Mouse (Mus musculus): ENCODE measurements around the gene Ripor3. TPM values are rescaled to one million over a fixed set of nuclear protein-coding genes. Genes with fewer than 3 reads are reported as not detected.

Gene Ripor3
- polyA plus RNA-seq, 1 experiment = 49.2 TPM

DNA sequence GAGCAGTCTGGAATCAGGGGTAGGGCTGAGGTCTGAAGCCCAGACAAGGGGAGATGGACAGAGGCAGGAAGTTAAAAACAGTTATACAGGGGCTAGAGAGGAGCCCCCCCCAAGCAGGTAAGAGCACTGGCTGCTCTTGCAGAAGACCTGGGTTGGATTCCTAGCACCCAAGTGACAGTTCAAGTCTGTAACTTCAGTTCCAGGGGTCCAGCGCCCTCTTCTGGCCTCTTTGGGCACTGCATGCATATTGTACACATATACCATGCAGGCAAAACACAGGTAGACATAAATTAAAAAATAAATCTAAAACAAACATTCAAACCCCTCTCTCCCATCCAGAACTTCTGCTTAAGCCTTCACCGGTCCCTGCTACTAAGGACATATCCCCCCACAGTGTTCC, 6.0 kb downstream of the Ripor3 start:
- Histone ChIP-seq H3K4me3 (replicated peaks; ENCODE audit: control insufficient read depth, low read depth, low read length) (no peak overlapping the region), H3K4me1 (ENCODE audit: control insufficient read depth, insufficient read depth, low read length) (peaks cover 2% of the 10 kb centered on the region; the same call in 1 of the 2 replicates), H3K27ac (ENCODE audit: control insufficient read depth, insufficient read depth, low read depth, low read length, poor library complexity) (no peak overlapping the region)
- no peak for TF ChIP-seq POLR2A (IDR thresholded peaks at IDR 0.05; ENCODE audit: borderline replicate concordance, control insufficient read depth, low read depth, low read length)
- TF ChIP-seq CTCF (IDR thresholded peaks at IDR 0.05; ENCODE audit: control insufficient read depth, insufficient read depth, low read length) = peak; percentile 49
- WGBS = 60% methylated on average over 2 of the region's 2 CpGs

DNA sequence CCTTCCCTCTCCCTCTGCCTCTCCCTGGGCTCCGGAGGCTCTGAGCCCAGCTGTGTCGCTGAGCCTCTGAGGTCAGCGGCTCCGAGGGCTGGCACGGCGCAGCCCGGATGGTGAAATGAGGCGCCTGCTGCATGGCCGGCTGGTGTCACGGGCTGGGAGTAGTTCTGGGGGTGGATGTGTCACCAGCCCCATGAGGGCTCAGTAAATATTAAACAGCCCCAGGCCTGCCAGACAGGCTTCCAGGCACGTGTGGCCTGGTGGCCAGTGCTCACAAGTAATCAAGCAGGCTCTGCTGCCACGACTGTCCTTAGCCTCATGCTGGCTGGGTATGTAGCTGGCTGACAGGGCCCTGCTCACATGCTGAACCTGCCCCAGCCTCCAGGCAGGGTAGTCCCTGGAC, 7.0 kb downstream of the Ripor3 start:
- Histone ChIP-seq H3K4me3 (replicated peaks; ENCODE audit: control insufficient read depth, low read depth, low read length) (no peak overlapping the region), H3K4me1 (ENCODE audit: control insufficient read depth, insufficient read depth, low read length) (peaks cover 2% of the 10 kb centered on the region; the same call in 1 of the 2 replicates), H3K27ac (ENCODE audit: control insufficient read depth, insufficient read depth, low read depth, low read length, poor library complexity) (no peak overlapping the region)
- 81% methylated on average over 12 of the region's 12 CpGs for WGBS
- no peak for TF ChIP-seq POLR2A (IDR thresholded peaks at IDR 0.05; ENCODE audit: borderline replicate concordance, control insufficient read depth, low read depth, low read length)
- no peak for TF ChIP-seq CTCF (IDR thresholded peaks at IDR 0.05; ENCODE audit: control insufficient read depth, insufficient read depth, low read length)

DNA sequence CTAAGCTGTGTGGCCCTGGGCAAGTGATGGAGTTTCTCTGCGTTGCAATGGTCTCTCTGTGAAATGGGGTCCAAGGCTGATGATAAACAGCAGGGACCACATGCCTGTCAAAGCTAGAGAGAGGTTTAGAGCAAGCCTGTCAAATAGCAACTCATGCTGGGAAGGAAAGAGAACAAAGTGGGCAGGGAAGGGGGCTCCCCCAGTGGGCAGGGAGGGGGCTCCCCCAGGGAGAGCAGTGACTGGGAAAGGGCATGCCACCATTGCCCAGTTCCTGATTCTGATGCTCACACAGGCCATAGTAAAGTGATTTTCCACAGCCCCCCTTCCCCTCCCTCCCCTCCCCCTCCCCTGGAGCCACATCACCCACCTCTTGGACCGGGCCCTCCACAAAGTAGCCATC, 7.5 kb downstream of the Ripor3 start:
- Histone ChIP-seq H3K27ac (ENCODE audit: control insufficient read depth, insufficient read depth, low read depth, low read length, poor library complexity) (no peak overlapping the region), H3K4me3 (replicated peaks; ENCODE audit: control insufficient read depth, low read depth, low read length) (no peak overlapping the region), H3K4me1 (ENCODE audit: control insufficient read depth, insufficient read depth, low read length) (peaks cover 2% of the 10 kb centered on the region; the same call in 1 of the 2 replicates)
- TF ChIP-seq CTCF (IDR thresholded peaks at IDR 0.05; ENCODE audit: control insufficient read depth, insufficient read depth, low read length) (no peak), POLR2A (IDR thresholded peaks at IDR 0.05; ENCODE audit: borderline replicate concordance, control insufficient read depth, low read depth, low read length) (no peak)
- WGBS = 72% methylated on average over 2 of the region's 2 CpGs

DNA sequence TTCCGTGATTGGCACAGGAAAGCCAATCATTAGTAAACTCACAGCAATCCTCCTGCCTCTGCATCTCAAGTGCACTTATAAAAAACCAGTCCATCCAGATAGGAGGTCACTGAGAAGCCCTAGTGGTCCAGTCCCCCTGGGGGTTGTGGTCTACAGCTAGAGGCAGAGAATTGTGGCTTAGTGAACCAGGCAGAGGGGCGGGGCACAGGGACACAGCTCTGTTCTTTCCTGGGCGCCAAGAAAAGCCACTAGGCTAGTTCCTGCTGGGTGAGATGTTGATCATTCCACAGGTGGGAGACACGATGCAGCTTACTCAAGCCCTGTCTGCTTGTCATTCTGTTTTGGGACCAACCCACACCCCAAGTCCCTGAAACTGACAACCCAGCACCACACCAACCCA, 8.2 kb downstream of the Ripor3 start:
- Histone ChIP-seq H3K4me1 (ENCODE audit: control insufficient read depth, insufficient read depth, low read length) (peaks cover 2% of the 10 kb centered on the region; the same call in 1 of the 2 replicates), H3K27ac (ENCODE audit: control insufficient read depth, insufficient read depth, low read depth, low read length, poor library complexity) (no peak overlapping the region), H3K4me3 (replicated peaks; ENCODE audit: control insufficient read depth, low read depth, low read length) (no peak overlapping the region)
- 51% methylated on average over 4 of the region's 4 CpGs for WGBS
- no peak for TF ChIP-seq POLR2A (IDR thresholded peaks at IDR 0.05; ENCODE audit: borderline replicate concordance, control insufficient read depth, low read depth, low read length)
- no peak for TF ChIP-seq CTCF (IDR thresholded peaks at IDR 0.05; ENCODE audit: control insufficient read depth, insufficient read depth, low read length)

DNA sequence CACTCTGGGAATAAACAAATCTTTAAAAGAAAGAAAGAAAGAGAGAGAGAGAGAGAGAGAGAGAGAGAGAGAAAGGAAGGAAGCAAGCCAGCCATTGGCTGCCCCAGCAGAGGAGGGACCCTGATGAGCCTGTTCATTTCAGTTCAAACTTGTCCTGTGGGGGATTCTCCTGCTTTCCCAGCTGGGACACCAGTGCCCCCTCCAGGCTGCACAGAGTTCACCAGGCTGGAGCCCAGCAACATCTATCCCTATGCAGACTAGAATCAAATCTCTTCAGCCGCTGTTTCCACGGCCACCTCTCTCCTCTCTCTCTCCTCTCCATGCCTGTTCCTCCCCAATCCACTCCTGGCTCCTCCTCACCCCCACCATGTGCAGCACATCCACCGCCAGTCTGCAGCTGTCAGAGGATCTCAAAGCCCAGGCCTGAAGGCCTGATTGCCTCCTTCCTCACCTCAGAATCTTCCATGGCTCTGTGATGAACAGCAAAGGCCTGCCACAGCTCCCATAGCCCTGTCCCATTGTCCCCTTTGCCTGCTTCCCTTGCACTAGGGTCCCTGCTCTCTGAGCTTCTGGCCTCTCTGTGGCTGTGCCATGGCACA, 11.2 kb downstream of the Ripor3 start:
- Histone ChIP-seq H3K27ac (ENCODE audit: control insufficient read depth, insufficient read depth, low read depth, low read length, poor library complexity) (no peak overlapping the region), H3K4me3 (replicated peaks; ENCODE audit: control insufficient read depth, low read depth, low read length) (no peak overlapping the region), H3K4me1 (ENCODE audit: control insufficient read depth, insufficient read depth, low read length) (no peaks in the 10 kb centered on the region)
- TF ChIP-seq POLR2A (IDR thresholded peaks at IDR 0.05; ENCODE audit: borderline replicate concordance, control insufficient read depth, low read depth, low read length) = no peak
- TF ChIP-seq CTCF (IDR thresholded peaks at IDR 0.05; ENCODE audit: control insufficient read depth, insufficient read depth, low read length) = no peak
- WGBS = 65% methylated on average over 3 of the region's 3 CpGs

DNA sequence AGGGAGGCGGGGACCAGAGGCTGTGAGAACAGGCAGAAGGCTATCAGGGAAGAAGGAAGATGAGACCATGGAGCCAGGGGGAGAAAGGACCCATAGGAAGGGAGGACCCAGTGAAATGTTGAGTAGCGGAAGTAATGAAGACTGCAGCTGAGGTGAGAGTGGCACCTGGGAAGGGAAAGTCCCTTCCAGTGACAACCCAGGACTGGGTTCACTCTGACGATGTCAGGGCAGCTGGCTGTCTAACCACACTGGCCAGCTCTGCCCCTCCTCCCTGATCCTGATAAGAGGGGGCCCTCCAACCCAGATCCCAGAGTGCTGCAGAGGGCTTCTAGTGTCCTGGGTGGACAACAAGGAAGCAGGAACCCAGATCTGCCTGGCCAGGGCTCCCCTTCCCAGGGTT, 12.9 kb downstream of the Ripor3 start:
- Histone ChIP-seq H3K27ac (ENCODE audit: control insufficient read depth, insufficient read depth, low read depth, low read length, poor library complexity) (no peak overlapping the region), H3K4me1 (ENCODE audit: control insufficient read depth, insufficient read depth, low read length) (no peaks in the 10 kb centered on the region), H3K4me3 (replicated peaks; ENCODE audit: control insufficient read depth, low read depth, low read length) (no peak overlapping the region)
- TF ChIP-seq POLR2A (IDR thresholded peaks at IDR 0.05; ENCODE audit: borderline replicate concordance, control insufficient read depth, low read depth, low read length) (no peak), CTCF (IDR thresholded peaks at IDR 0.05; ENCODE audit: control insufficient read depth, insufficient read depth, low read length) (no peak)
- 35% methylated on average over 2 of the region's 3 CpGs for WGBS

DNA sequence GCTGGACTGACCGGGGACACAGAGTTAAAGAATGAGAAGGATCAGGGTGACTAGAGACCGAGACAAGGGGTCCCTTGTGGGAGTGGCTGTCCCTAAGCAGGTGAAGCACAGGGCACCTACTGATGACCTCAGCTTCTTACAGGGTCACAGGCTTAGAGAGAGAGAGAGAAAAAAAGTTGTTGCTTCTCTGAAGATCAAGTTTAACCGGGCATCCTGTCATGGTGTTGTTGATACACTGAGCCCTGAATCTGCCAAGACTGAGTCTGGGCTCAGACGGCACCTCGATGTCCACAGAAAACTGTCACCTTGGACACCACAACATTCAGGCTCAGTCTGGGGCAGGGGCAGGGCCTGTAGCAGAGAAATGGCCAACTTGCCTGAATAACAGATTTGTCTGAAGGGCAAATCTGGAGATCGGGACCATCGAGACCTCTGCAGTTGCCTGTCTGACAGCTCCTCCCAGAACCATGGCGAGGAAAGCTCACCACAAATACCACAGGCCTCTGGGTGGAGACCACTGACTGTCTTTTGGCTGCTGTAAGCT, 13.7 kb downstream of the Ripor3 start:
- Histone ChIP-seq H3K4me1 (ENCODE audit: control insufficient read depth, insufficient read depth, low read length) (no peaks in the 10 kb centered on the region), H3K27ac (ENCODE audit: control insufficient read depth, insufficient read depth, low read depth, low read length, poor library complexity) (no peak overlapping the region), H3K4me3 (replicated peaks; ENCODE audit: control insufficient read depth, low read depth, low read length) (no peak overlapping the region)
- 31% methylated on average over 8 of the region's 8 CpGs for WGBS
- TF ChIP-seq CTCF (IDR thresholded peaks at IDR 0.05; ENCODE audit: control insufficient read depth, insufficient read depth, low read length) (no peak), POLR2A (IDR thresholded peaks at IDR 0.05; ENCODE audit: borderline replicate concordance, control insufficient read depth, low read depth, low read length) (no peak)

DNA sequence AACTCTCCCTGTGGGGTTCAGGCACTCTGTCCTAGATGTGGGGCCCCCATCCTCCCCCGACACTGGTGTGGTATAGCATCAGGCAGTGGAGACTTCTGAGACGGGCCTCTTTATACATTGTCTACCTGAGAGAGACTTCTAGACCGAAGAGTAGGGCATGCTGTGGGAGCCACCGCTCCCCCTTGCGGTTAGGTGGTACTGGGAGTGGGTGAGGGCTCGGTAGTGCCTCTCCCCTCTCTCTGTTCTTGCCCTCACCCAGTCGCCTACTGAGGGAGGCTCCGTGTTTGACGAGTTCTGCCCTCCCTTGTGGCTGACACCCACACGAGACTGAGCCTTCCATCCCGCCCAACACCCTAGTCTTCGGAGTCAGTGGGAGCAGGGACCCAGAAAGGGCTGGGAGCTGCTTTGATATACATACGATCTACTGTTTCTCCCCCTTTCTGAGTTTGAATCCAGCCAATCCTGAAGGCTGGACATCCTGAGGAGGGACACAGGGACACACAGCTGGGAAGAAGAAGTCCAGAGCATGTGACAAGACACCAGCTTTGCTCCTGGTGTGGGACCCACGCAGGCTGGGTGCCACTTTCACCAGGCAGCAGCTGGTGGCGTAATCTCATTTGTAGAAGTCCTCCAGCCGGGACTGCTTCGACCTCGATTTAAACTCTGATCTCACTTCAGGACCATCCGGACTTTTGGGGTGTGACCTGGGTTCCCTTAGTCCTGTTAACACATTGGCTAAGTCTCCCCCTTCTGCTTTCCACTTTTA, 14.4 kb downstream of the Ripor3 start:
- Histone ChIP-seq H3K27ac (ENCODE audit: control insufficient read depth, insufficient read depth, low read depth, low read length, poor library complexity) (no peak overlapping the region), H3K4me1 (ENCODE audit: control insufficient read depth, insufficient read depth, low read length) (no peaks in the 10 kb centered on the region), H3K4me3 (replicated peaks; ENCODE audit: control insufficient read depth, low read depth, low read length) (no peak overlapping the region)
- TF ChIP-seq POLR2A (IDR thresholded peaks at IDR 0.05; ENCODE audit: borderline replicate concordance, control insufficient read depth, low read depth, low read length) (no peak), CTCF (IDR thresholded peaks at IDR 0.05; ENCODE audit: control insufficient read depth, insufficient read depth, low read length) (no peak)
- WGBS = 52% methylated on average over 19 of the region's 19 CpGs
